Mouse (Mus musculus) heart, postnatal 14 days (tissue): ENCODE measurements at regions not wholly inside any gene's neighbourhood (a gene's known extent, or its start where the extent isn't known, plus 50 kb on each side); places are given as distances from the start of the nearest gene placed in this dataset.

Experiments used
- DNase-seq, 2 experiments: peaks; one replicate each; pipeline ENCODE4 v3.0.0; 2021 to 2022
- intact Hi-C: fragments of 180-260 bp; cut with DNase I; formaldehyde crosslinking; loops from one replicate; pipeline ENCODE4 v1.15.1; 2025

- intact Hi-C loops, result no loop called here
- peak in 1 of 2 experiments; percentile 3 for DNase-seq
Measured at GRCm38 (mm10) chr4:127647189-127647588, 289.2 kb upstream of the Gjb5 start.

- intact Hi-C loops, result no loop called here
- no peak for DNase-seq
Measured at GRCm38 (mm10) chr4:127640251-127641085, 282.5 kb upstream of the Gjb5 start.

GRCm38 (mm10) chr4:127639765-127640164 lies 281.8 kb upstream of the Gjb5 start:
- intact Hi-C loops, result no loop called here
- DNase-seq, result no peak

GRCm38 (mm10) chr4:127636934-127637333 lies 279.0 kb upstream of the Gjb5 start:
- intact Hi-C loops, result no loop called here

GRCm38 (mm10) chr4:127635262-127635661 lies 277.3 kb upstream of the Gjb5 start:
- intact Hi-C loops, result no loop called here
- no peak for DNase-seq

More at GRCm38 (mm10) chr4:127636934-127637333, 279.0 kb upstream of the Gjb5 start:
- DNase-seq, result no peak

GRCm38 (mm10) chr4:127619870-127620269 lies 261.9 kb upstream of the Gjb5 start:
- peak; percentile 40 to 55 for DNase-seq
- intact Hi-C loops, result no loop called here

GRCm38 (mm10) chr4:127612761-127613160 lies 254.8 kb upstream of the Gjb5 start:
- DNase-seq, result peak; percentile 22 to 51
- intact Hi-C loops, result loop anchor here (2.0 kb wide), 1 partner anchor 244 kb away; no protein-coding TSS in a partner anchor

GRCm38 (mm10) chr4:127600919-127601318 lies 242.9 kb upstream of the Gjb5 start:
- intact Hi-C loops, result no loop called here
- no peak for DNase-seq

- intact Hi-C loops, result no loop called here
- no peak for DNase-seq
Measured at GRCm38 (mm10) chr4:127598610-127599009, 240.6 kb upstream of the Gjb5 start.

- intact Hi-C loops, result no loop called here
- DNase-seq, result no peak
Measured at GRCm38 (mm10) chr4:127594081-127594480, 236.1 kb upstream of the Gjb5 start.

GRCm38 (mm10) chr4:127591540-127591939 lies 233.6 kb upstream of the Gjb5 start:
- DNase-seq, result no peak
- intact Hi-C loops, result no loop called here

GRCm38 (mm10) chr4:127586822-127587221 lies 228.8 kb upstream of the Gjb5 start:
- intact Hi-C loops, result no loop called here
- no peak for DNase-seq

GRCm38 (mm10) chr4:127576521-127576920 lies 218.5 kb upstream of the Gjb5 start:
- intact Hi-C loops, result no loop called here
- DNase-seq, result no peak

GRCm38 (mm10) chr4:127562602-127563001 lies 204.6 kb upstream of the Gjb5 start:
- no peak for DNase-seq
- intact Hi-C loops, result no loop called here

- no peak for DNase-seq
- intact Hi-C loops, result no loop called here
Measured at GRCm38 (mm10) chr4:127558572-127558971, 200.6 kb upstream of the Gjb5 start.

GRCm38 (mm10) chr4:127552456-127553225 lies 194.7 kb upstream of the Gjb5 start:
- intact Hi-C loops, result no loop called here
- no peak for DNase-seq

GRCm38 (mm10) chr4:127549581-127549980 lies 191.6 kb upstream of the Gjb5 start:
- DNase-seq, result peak in 1 of 2 experiments; percentile 2
- intact Hi-C loops, result no loop called here

- intact Hi-C loops, result no loop called here
- DNase-seq, result no peak
Measured at GRCm38 (mm10) chr4:127549018-127549417, 191.0 kb upstream of the Gjb5 start.

- DNase-seq, result no peak
- intact Hi-C loops, result no loop called here
Measured at GRCm38 (mm10) chr4:127545106-127545505, 187.1 kb upstream of the Gjb5 start.

GRCm38 (mm10) chr4:127543276-127543675 lies 185.3 kb upstream of the Gjb5 start:
- intact Hi-C loops, result no loop called here

GRCm38 (mm10) chr4:127542771-127543170 lies 184.8 kb upstream of the Gjb5 start:
- intact Hi-C loops, result no loop called here
- DNase-seq, result no peak

More at GRCm38 (mm10) chr4:127543276-127543675, 185.3 kb upstream of the Gjb5 start:
- DNase-seq, result no peak
